Mouse (Mus musculus) granulocyte monocyte progenitor cell, adult 5-6 weeks (primary cell): ENCODE data around the gene Fam111a. TPM values are rescaled to one million over a fixed set of nuclear protein-coding genes. Genes with fewer than 3 reads are reported as not detected.

Experiments used
- ATAC-seq: replicated peaks from 2 replicates; pipeline ENCODE4 v1.8.0; 2016; ENCODE audit warnings: mild to moderate bottlenecking, moderate TSS enrichment, inconsistent platforms; ENCODE audit not compliant: poor library complexity, severe bottlenecking
- total RNA-seq, 2 experiments: library from RNA; stranded (forward) in 1 of 2; stranded (reverse) in 1 of 2; fragments of 200-712, 200-1000 nt in 1 of 2; fragments of >200 nt in 1 of 2; fragmentation: Nextera tagmentation in 1 of 2; gene quantifications; 2 replicates each; pipeline ENCODE4 v1.2.3; 2014 to 2017

The Fam111a gene
- total RNA-seq, 2 experiments from 2014 or later = 156 to 230 TPM

GRCm38 (mm10) chr19:12556293-12556692 is 10.8 kb downstream of the Fam111a start:
- ATAC-seq = peak; percentile 77

GRCm38 (mm10) chr19:12558219-12558618 is 12.7 kb downstream of the Fam111a start:
- ATAC-seq = peak; percentile 88

GRCm38 (mm10) chr19:12564197-12564596 is 18.7 kb downstream of the Fam111a start:
- ATAC-seq = peak; percentile 86

- peak; percentile 78 for ATAC-seq
These were observed 21.5 kb downstream of the Fam111a start for GRCm38 (mm10) chr19:12567011-12567410.

- no peak for ATAC-seq
These were observed 25.3 kb downstream of the Fam111a start for GRCm38 (mm10) chr19:12570866-12571265.

GRCm38 (mm10) chr19:12571687-12572086 is 26.1 kb downstream of the Fam111a start:
- peak; percentile 0; the same call in 1 of the 2 replicates for ATAC-seq

- no peak for ATAC-seq
These were observed 27.2 kb downstream of the Fam111a start for GRCm38 (mm10) chr19:12572614-12573265.

- ATAC-seq = peak; percentile 81
These were observed 27.9 kb downstream of the Fam111a start for GRCm38 (mm10) chr19:12573266-12574011.

- peak; percentile 68 for ATAC-seq
These were observed 28.5 kb downstream of the Fam111a start for GRCm38 (mm10) chr19:12574012-12574407.

GRCm38 (mm10) chr19:12575107-12575506 is 29.6 kb downstream of the Fam111a start:
- ATAC-seq = no peak

GRCm38 (mm10) chr19:12575514-12575913 is 30.0 kb downstream of the Fam111a start:
- ATAC-seq = no peak

- no peak for ATAC-seq
These were observed 31.1 kb downstream of the Fam111a start for GRCm38 (mm10) chr19:12576639-12577038.

- peak; percentile 92 for ATAC-seq
These were observed 39.8 kb downstream of the Fam111a start for GRCm38 (mm10) chr19:12585310-12585709.

GRCm38 (mm10) chr19:12591908-12592307 is 46.4 kb downstream of the Fam111a start:
- ATAC-seq = peak; percentile 71

GRCm38 (mm10) chr19:12595135-12595529 is 49.6 kb downstream of the Fam111a start:
- ATAC-seq = no peak

- ATAC-seq = peak; percentile 87
These were observed 50.2 kb downstream of the Fam111a start for GRCm38 (mm10) chr19:12595530-12596289.

GRCm38 (mm10) chr19:12596290-12597072 is 50.9 kb downstream of the Fam111a start:
- ATAC-seq = peak; percentile 9

- ATAC-seq = no peak
These were observed 51.5 kb downstream of the Fam111a start for GRCm38 (mm10) chr19:12597073-12597405.

GRCm38 (mm10) chr19:12598674-12599073 is 53.1 kb downstream of the Fam111a start:
- no peak for ATAC-seq

GRCm38 (mm10) chr19:12599674-12600073 is 54.1 kb downstream of the Fam111a start, which contains the start of gene Gm4952:
Gene Gm4952 (plus strand): TSS chr19:12599974.
- no peak for ATAC-seq
